ENCODE assay signal across 8 mouse cellular contexts in the genomic region with DNA sequence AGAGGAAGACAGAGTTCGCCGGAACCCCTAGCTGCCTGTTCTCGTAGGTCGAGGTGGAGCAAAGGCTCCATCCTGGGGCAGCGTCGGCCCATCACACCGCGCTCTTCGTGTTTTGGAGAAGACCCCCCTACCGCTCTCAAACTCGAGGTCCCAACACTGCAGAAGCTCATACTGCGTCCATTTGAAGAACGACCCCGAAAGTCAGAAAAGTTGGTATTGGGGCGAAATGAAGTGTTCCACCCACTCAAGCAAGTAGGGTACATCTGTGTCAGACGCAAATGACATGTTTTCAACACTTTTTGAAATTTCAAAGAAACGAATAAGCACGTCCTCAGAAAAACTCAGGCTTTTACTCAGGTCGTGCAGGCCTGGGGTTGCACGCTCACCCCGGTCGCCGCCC. TPM values are rescaled to one million over a fixed set of nuclear protein-coding genes. Genes with fewer than 3 reads are reported as not detected.
DNase-seq lines count a peak whose midpoint lies in the region; ATAC-seq and TF ChIP-seq lines count a peak whose summit lies in the region.

No protein-coding gene starts in this region.

- peak overlapping the region; percentile 43 for H3K9ac ChIP-seq in kidney, postnatal 0 days (ENCODE audit: low read depth, low read length)
- peak overlapping the region; percentile 90 for H3K9ac ChIP-seq in hindbrain, postnatal 0 days (replicated peaks; ENCODE audit: low read length)

- H3ac ChIP-seq in myocyte (ENCODE audit: control insufficient read depth, insufficient read length) = peak overlapping the region; percentile 82

- peaks cover 7% of the 10 kb centered on the region; the same call in 1 of the 2 replicates for H3K4me1 ChIP-seq in kidney, postnatal 0 days (replicated peaks; ENCODE audit: insufficient read depth, low read length)
- H3K4me1 ChIP-seq in embryonic facial prominence, embryonic 10.5 days = peaks cover 34% of the 10 kb centered on the region
- peaks cover 10% of the 10 kb centered on the region for H3K4me1 ChIP-seq in hindbrain, postnatal 0 days (ENCODE audit: insufficient read depth, low read length)

- H3K4me3 ChIP-seq in kidney, postnatal 0 days (replicated peaks; ENCODE audit: low read depth, low read length) = peak overlapping the region; percentile 93
- peak overlapping the region; percentile 95 for H3K4me3 ChIP-seq in embryonic facial prominence, embryonic 10.5 days
- peak overlapping the region; percentile 73 for H3K4me3 ChIP-seq in hindbrain, postnatal 0 days (ENCODE audit: low read length)
- peak overlapping the region; percentile 47 for H3K4me3 ChIP-seq in myocyte

- H3K27ac ChIP-seq in kidney, postnatal 0 days = peak overlapping the region; percentile 81
- peak overlapping the region; percentile 93 for H3K27ac ChIP-seq in embryonic facial prominence, embryonic 10.5 days (replicated peaks)
- peak overlapping the region; percentile 57 for H3K27ac ChIP-seq in hindbrain, postnatal 0 days

- H3K9me3 ChIP-seq in kidney, postnatal 0 days (replicated peaks; ENCODE audit: low read length) = no peaks in the 10 kb centered on the region
- no peaks in the 10 kb centered on the region for H3K9me3 ChIP-seq in embryonic facial prominence, embryonic 10.5 days
- H3K9me3 ChIP-seq in hindbrain, postnatal 0 days (ENCODE audit: low read length) = no peaks in the 10 kb centered on the region

- TF ChIP-seq CTCF in kidney, postnatal 0 days (IDR thresholded peaks at IDR 0.05; ENCODE audit: low read depth) = no peak
- TF ChIP-seq CTCF in hindbrain, postnatal 0 days (IDR thresholded peaks at IDR 0.05; ENCODE audit: low read depth) = no peak

- DNase-seq in kidney, postnatal 0 days (ENCODE audit: low spot score) = no peak
- no peak for DNase-seq in kidney, adult 8-10 months
- DNase-seq in embryonic facial prominence, embryonic 10.5 days (ENCODE audit: low spot score) = no peak
- no peak for DNase-seq in hindbrain, postnatal 0 days (ENCODE audit: low spot score)
- no peak for DNase-seq in retina, embryonic 14.5 days (ENCODE audit: low spot score)

- H3K4me2 ChIP-seq in kidney, postnatal 0 days (ENCODE audit: low read length) = peak overlapping the region; percentile 86
- H3K4me2 ChIP-seq in hindbrain, postnatal 0 days (ENCODE audit: low read depth, low read length) = peak overlapping the region; percentile 90
- peak overlapping the region; percentile 99 for H3K4me2 ChIP-seq in myocyte (ENCODE audit: low read depth)

- no peak for ATAC-seq in kidney, postnatal 0 days (replicated peaks; ENCODE audit: low FRiP score, low read depth)
- no peak for ATAC-seq in hindbrain, postnatal 0 days
- ATAC-seq in CD4-positive, CD25-positive, alpha-beta regulatory T cell, adult 4 months = no peak
- ATAC-seq in monocyte, adult 5-6 weeks (replicated peaks; ENCODE audit: insufficient number of reproducible peaks, low FRiP score, low TSS enrichment, poor library complexity, severe bottlenecking) = no peak

- H3K79me2 ChIP-seq in myocyte (ENCODE audit: control insufficient read depth, insufficient read depth) = peaks cover 9% of the 10 kb centered on the region

- peaks cover 15% of the 10 kb centered on the region for H3K36me3 ChIP-seq in kidney, postnatal 0 days (ENCODE audit: insufficient read depth, low read length)
- H3K36me3 ChIP-seq in embryonic facial prominence, embryonic 10.5 days (replicated peaks) = peaks cover 38% of the 10 kb centered on the region
- H3K36me3 ChIP-seq in hindbrain, postnatal 0 days (ENCODE audit: insufficient read depth, low read length) = peaks cover 17% of the 10 kb centered on the region
- peaks cover 18% of the 10 kb centered on the region for H3K36me3 ChIP-seq in myocyte (ENCODE audit: control insufficient read depth, insufficient read depth)

- under 1% methylated on average over 23 of the region's 23 CpGs for WGBS in kidney, postnatal 0 days
- WGBS in embryonic facial prominence, embryonic 10.5 days = under 1% methylated on average over 23 of the region's 23 CpGs
- WGBS in hindbrain, postnatal 0 days = under 1% methylated on average over 23 of the region's 23 CpGs

- no peak for TF ChIP-seq POLR2A in myocyte (IDR thresholded peaks at IDR 0.05; ENCODE audit: insufficient read length, low read depth)

- H3K27me3 ChIP-seq in kidney, postnatal 0 days (ENCODE audit: insufficient read depth, low read length) = no peaks in the 10 kb centered on the region
- H3K27me3 ChIP-seq in embryonic facial prominence, embryonic 10.5 days (replicated peaks; ENCODE audit: low read depth, poor library complexity, severe bottlenecking) = no peaks in the 10 kb centered on the region
- no peaks in the 10 kb centered on the region for H3K27me3 ChIP-seq in hindbrain, postnatal 0 days (ENCODE audit: insufficient read depth, low read length)
- peaks cover 4% of the 10 kb centered on the region for H3K27me3 ChIP-seq in myocyte (ENCODE audit: control insufficient read depth, insufficient read depth, insufficient read length)

TF ChIP-seq in myocyte, 11 proteins besides CTCF, POLR2A, EP300 and RAD21:
- TF ChIP-seq USF1 (IDR thresholded peaks at IDR 0.05; ENCODE audit: low read depth) = no peak
- TF ChIP-seq SRF (IDR thresholded peaks at IDR 0.05; ENCODE audit: control insufficient read depth, insufficient read length, low read depth) = no peak
- TF ChIP-seq MYOG (IDR thresholded peaks at IDR 0.05; ENCODE audit: control insufficient read depth in 1 of 3, insufficient read depth in 1 of 3, insufficient read length in 2 of 3, low read depth in 2 of 3) = no peak
- no peak for TF ChIP-seq TCF12 (IDR thresholded peaks at IDR 0.05; ENCODE audit: insufficient read depth, poor library complexity, severe bottlenecking)
- no peak for TF ChIP-seq E2F4 (IDR thresholded peaks at IDR 0.05; ENCODE audit: insufficient read depth)
- TF ChIP-seq CEBPB (IDR thresholded peaks at IDR 0.05; ENCODE audit: insufficient read depth, poor library complexity, severe bottlenecking) = no peak

RNA-seq across cellular contexts. Expression of gene Lrrc56, which starts 0.5 kb away (rescaled TPM):
- 9.9 and 10.8 TPM in 2 replicates for polyA plus RNA-seq in kidney, postnatal 0 days (2015; fragmentation: Nextera tagmentation; extraction: Ambion mirVana)
- 15.1 and 18.1 TPM in 2 replicates for polyA plus RNA-seq in embryonic facial prominence, embryonic 10.5 days (2016; fragmentation: Nextera tagmentation; extraction: Ambion mirVana)
- 9.5 and 19.7 TPM in 2 replicates for total RNA-seq in hindbrain, postnatal 0 days (2014; rRNA removed)
- polyA plus RNA-seq in hindbrain, postnatal 0 days (2015; fragmentation: Nextera tagmentation; extraction: Ambion mirVana) = 5.7 and 7.2 TPM in 2 replicates
- polyA plus RNA-seq in myocyte (2012; fragmentation: generic; extraction: Trizol) = 1.1 TPM
- 1 to 10 TPM; 2.2 to 4.5 TPM for polyA plus RNA-seq in CD4-positive, CD25-positive, alpha-beta regulatory T cell, adult 4 months (2017; shearing (Covaris generic))
- 2.1 to 2.8 TPM (median 2.1 TPM) in 3 replicates for total RNA-seq in monocyte, adult 5-6 weeks (2017)

RNA-seq across cellular contexts. Expression of gene Hras, which starts 0.6 kb away (rescaled TPM):
- 91.5 and 95.5 TPM in 2 replicates for polyA plus RNA-seq in kidney, postnatal 0 days (2015; fragmentation: Nextera tagmentation; extraction: Ambion mirVana)
- polyA plus RNA-seq in embryonic facial prominence, embryonic 10.5 days (2016; fragmentation: Nextera tagmentation; extraction: Ambion mirVana) = 94.3 and 94.9 TPM in 2 replicates
- 115 and 120 TPM in 2 replicates for total RNA-seq in hindbrain, postnatal 0 days (2014; rRNA removed)
- polyA plus RNA-seq in hindbrain, postnatal 0 days (2015; fragmentation: Nextera tagmentation; extraction: Ambion mirVana) = 189 and 204 TPM in 2 replicates
- polyA plus RNA-seq in myocyte (2012; fragmentation: generic; extraction: Trizol) = 215 TPM
- polyA plus RNA-seq in CD4-positive, CD25-positive, alpha-beta regulatory T cell, adult 4 months (2017; shearing (Covaris generic)) = 1 to 10 TPM; 3.8 to 4.3 TPM
- 22.4 to 25.6 TPM (median 25.2 TPM) in 3 replicates for total RNA-seq in monocyte, adult 5-6 weeks (2017)

RNA-seq across cellular contexts. Expression of gene Lmntd2, which starts 19.5 kb away (rescaled TPM):
- 2.6 and 2.9 TPM in 2 replicates for polyA plus RNA-seq in kidney, postnatal 0 days (2015; fragmentation: Nextera tagmentation; extraction: Ambion mirVana)
- 4.9 and 5.3 TPM in 2 replicates for polyA plus RNA-seq in embryonic facial prominence, embryonic 10.5 days (2016; fragmentation: Nextera tagmentation; extraction: Ambion mirVana)
- 0.14 TPM in 1 of 2 replicates, not detected in the other for total RNA-seq in hindbrain, postnatal 0 days (2014; rRNA removed)
- polyA plus RNA-seq in hindbrain, postnatal 0 days (2015; fragmentation: Nextera tagmentation; extraction: Ambion mirVana) = 0.29 and 0.40 TPM in 2 replicates
- polyA plus RNA-seq in myocyte (2012; fragmentation: generic; extraction: Trizol) = 0.10 TPM
- polyA plus RNA-seq in CD4-positive, CD25-positive, alpha-beta regulatory T cell, adult 4 months (2017; shearing (Covaris generic)) = 1 to 10 TPM; 8.5 to 9.6 TPM
- total RNA-seq in monocyte, adult 5-6 weeks (2017) = 1.6 TPM in 1 of 3 replicates, not detected in the others

RNA-seq across cellular contexts. Expression of gene Rassf7, which starts 21.3 kb away (rescaled TPM):
- polyA plus RNA-seq in kidney, postnatal 0 days (2015; fragmentation: Nextera tagmentation; extraction: Ambion mirVana) = 61.5 and 62.5 TPM in 2 replicates
- 54.5 and 56.0 TPM in 2 replicates for polyA plus RNA-seq in embryonic facial prominence, embryonic 10.5 days (2016; fragmentation: Nextera tagmentation; extraction: Ambion mirVana)
- total RNA-seq in hindbrain, postnatal 0 days (2014; rRNA removed) = 24.5 and 35.7 TPM in 2 replicates
- polyA plus RNA-seq in hindbrain, postnatal 0 days (2015; fragmentation: Nextera tagmentation; extraction: Ambion mirVana) = 19.6 and 23.3 TPM in 2 replicates
- polyA plus RNA-seq in myocyte (2012; fragmentation: generic; extraction: Trizol) = 54.5 TPM
- polyA plus RNA-seq in CD4-positive, CD25-positive, alpha-beta regulatory T cell, adult 4 months (2017; shearing (Covaris generic)) = 10 to 100 TPM; 14.2 to 15.9 TPM
- total RNA-seq in monocyte, adult 5-6 weeks (2017) = 1.4 to 11.5 TPM (median 1.9 TPM) in 3 replicates

RNA-seq across cellular contexts. Expression of gene Rnh1, which starts 21.8 kb away (rescaled TPM):
- 136 and 147 TPM in 2 replicates for polyA plus RNA-seq in kidney, postnatal 0 days (2015; fragmentation: Nextera tagmentation; extraction: Ambion mirVana)
- polyA plus RNA-seq in embryonic facial prominence, embryonic 10.5 days (2016; fragmentation: Nextera tagmentation; extraction: Ambion mirVana) = 77.9 and 79.7 TPM in 2 replicates
- total RNA-seq in hindbrain, postnatal 0 days (2014; rRNA removed) = 65.2 and 74.3 TPM in 2 replicates
- 55.3 and 55.7 TPM in 2 replicates for polyA plus RNA-seq in hindbrain, postnatal 0 days (2015; fragmentation: Nextera tagmentation; extraction: Ambion mirVana)
- 276 TPM for polyA plus RNA-seq in myocyte (2012; fragmentation: generic; extraction: Trizol)
- polyA plus RNA-seq in CD4-positive, CD25-positive, alpha-beta regulatory T cell, adult 4 months (2017; shearing (Covaris generic)) = 100 to 1,000 TPM; 121 to 188 TPM
- total RNA-seq in monocyte, adult 5-6 weeks (2017) = 73.1 to 101 TPM (median 77.7 TPM) in 3 replicates

Comparison
In these comparisons a context has a peak if more than half of its experiments do, and no peak if none do; other contexts are left out.
1. RNA of gene Hras, which starts 0.6 kb away (polyA plus RNA-seq): 215 TPM in myocyte (single experiment), 189 to 204 TPM in hindbrain, postnatal 0 days, 91.5 to 95.5 TPM in kidney, postnatal 0 days and 94.3 to 94.9 TPM in embryonic facial prominence, embryonic 10.5 days; 3.8 to 4.3 TPM in CD4-positive, CD25-positive, alpha-beta regulatory T cell, adult 4 months; every median in the first group is over 10 times any median in the second.
2. Peak in every context shown above with its lines, with median percentiles within 50 percentile points of each other: H3K27ac ChIP-seq, H3K4me2 ChIP-seq and H3K4me3 ChIP-seq.